ENCODE assay signal across 16 mouse cellular contexts in the genomic region with DNA sequence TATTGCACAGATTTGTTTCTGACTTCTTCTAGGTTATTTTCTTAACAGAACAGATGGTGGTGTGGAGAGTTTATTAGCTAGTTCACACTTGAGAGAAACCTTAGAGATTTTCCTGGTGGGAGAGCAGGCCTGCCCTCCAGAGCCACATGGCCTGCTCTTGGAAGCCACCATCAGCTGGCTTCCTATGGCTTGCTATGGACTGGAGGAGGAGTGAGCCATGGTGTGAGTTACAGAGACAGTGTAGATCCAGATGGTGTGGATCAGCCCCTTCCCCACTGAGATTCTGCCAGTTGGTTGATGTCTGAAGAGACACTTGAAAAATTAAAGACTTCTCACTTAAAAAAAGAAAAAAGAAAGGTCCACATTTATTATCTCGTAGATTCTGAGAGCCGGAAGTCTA.
"Had no signal": no experiment of that assay in that cellular context is flagged by ENCODE, and none has a peak within 500 bp of the region (broad histone marks: within the 10 kb centered on the region; RNA-seq: fewer than 3 reads in every experiment).

No protein-coding gene starts in this region.

- H3K4me2 ChIP-seq: neural tube, embryonic 13.5 days; neural tube, embryonic 15.5 days; stomach, embryonic 15.5 days had no signal

- H3K4me1 ChIP-seq: stomach, embryonic 15.5 days had no signal

- H3K9ac ChIP-seq: neural tube, embryonic 13.5 days; neural tube, embryonic 15.5 days; stomach, embryonic 15.5 days had no signal

- H3K36me3 ChIP-seq: neural tube, embryonic 13.5 days; neural tube, embryonic 15.5 days had no signal

- H3K9me3 ChIP-seq: neural tube, embryonic 13.5 days; neural tube, embryonic 15.5 days; stomach, embryonic 15.5 days had no signal

- DNase-seq: retina, postnatal 1 day; right cerebral cortex, adult 18-20 months; right cerebral cortex, postnatal 14 days; right cerebral cortex, postnatal 25 days; right cerebral cortex, postnatal 4 days; spleen, adult 18-20 months; thymus, adult 18-20 months; thymus, adult 2 months; thymus, postnatal 14 days; thymus, postnatal 25 days; thymus, postnatal 36 days; thymus, postnatal 4 days had no signal

- H3K27me3 ChIP-seq: neural tube, embryonic 13.5 days; neural tube, embryonic 15.5 days; stomach, embryonic 15.5 days had no signal

- H3K27ac ChIP-seq: neural tube, embryonic 13.5 days; neural tube, embryonic 15.5 days; stomach, embryonic 15.5 days; stomach, postnatal 0 days had no signal

- H3K4me3 ChIP-seq: neural tube, embryonic 13.5 days; neural tube, embryonic 15.5 days; stomach, embryonic 15.5 days had no signal
